Comparison of ENCODE assay signal across 8 mouse cellular contexts in the genomic region with DNA sequence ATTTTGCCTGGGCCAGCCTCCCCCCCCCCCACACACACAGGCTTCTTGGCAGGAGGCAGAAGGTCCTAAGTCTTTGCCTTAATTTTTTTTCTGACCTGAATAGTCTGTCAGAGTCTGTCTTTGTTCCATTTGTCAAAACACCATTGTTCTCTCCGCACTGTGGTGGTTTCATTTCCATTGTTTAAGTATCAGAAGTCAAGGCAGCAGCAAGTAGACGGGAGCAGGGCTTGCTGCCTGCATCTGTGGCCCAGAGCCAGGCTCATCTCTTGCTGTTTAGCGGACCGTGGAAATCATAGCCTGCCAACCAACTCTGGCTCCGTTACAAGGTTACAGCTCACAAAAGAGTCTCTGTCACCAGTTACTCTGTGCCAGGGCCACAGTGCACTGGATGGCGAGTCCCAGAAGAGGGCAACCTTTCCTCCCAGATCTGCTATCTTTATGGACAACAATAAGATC. TPM values are rescaled to one million over a fixed set of nuclear protein-coding genes. Genes with fewer than 3 reads are reported as not detected.
A peak's percentile ranks its signal among the peaks of the same experiment; 100 is the strongest.
DNase-seq lines count a peak whose midpoint lies in the region; ATAC-seq lines count a peak whose summit lies in the region.

No protein-coding gene starts in this region.

- H3K36me3 ChIP-seq in forebrain, embryonic 15.5 days = no peaks in the 10 kb centered on the region
- no peaks in the 10 kb centered on the region for H3K36me3 ChIP-seq in hindbrain, embryonic 13.5 days
- no peaks in the 10 kb centered on the region for H3K36me3 ChIP-seq in midbrain, embryonic 12.5 days

- peak; percentile 83 for DNase-seq in R1 (ENCODE audit: low read depth, low spot score)
- DNase-seq in brain, embryonic 18.5 days (ENCODE audit: low read depth, low spot score) = peak; percentile 56
- DNase-seq in layer of hippocampus, adult 9-11 months = peak; percentile 91
- peak; percentile 90 for DNase-seq in testis, postnatal 14 days (ENCODE audit: low spot score)
- no peak for DNase-seq in urinary bladder, adult 18-20 months (ENCODE audit: low spot score in 2 of 2)

- no peak overlapping the region for H3K4me3 ChIP-seq in forebrain, embryonic 15.5 days
- H3K4me3 ChIP-seq in hindbrain, embryonic 13.5 days = no peak overlapping the region
- H3K4me3 ChIP-seq in midbrain, embryonic 12.5 days = no peak overlapping the region

- no peak overlapping the region for H3K27ac ChIP-seq in forebrain, embryonic 15.5 days (replicated peaks)
- H3K27ac ChIP-seq in hindbrain, embryonic 13.5 days = no peak overlapping the region
- H3K27ac ChIP-seq in midbrain, embryonic 12.5 days (replicated peaks) = no peak overlapping the region

- H3K27me3 ChIP-seq in forebrain, embryonic 15.5 days = peaks cover 20% of the 10 kb centered on the region; the same call in 1 of the 2 replicates
- H3K27me3 ChIP-seq in hindbrain, embryonic 13.5 days = peaks cover 37% of the 10 kb centered on the region
- H3K27me3 ChIP-seq in midbrain, embryonic 12.5 days = peaks cover 34% of the 10 kb centered on the region

- H3K9ac ChIP-seq in forebrain, embryonic 15.5 days (replicated peaks) = no peak overlapping the region
- H3K9ac ChIP-seq in hindbrain, embryonic 13.5 days = no peak overlapping the region
- H3K9ac ChIP-seq in midbrain, embryonic 12.5 days (replicated peaks) = no peak overlapping the region

- WGBS in forebrain, embryonic 15.5 days = 0% methylated on average over 6 of the region's 6 CpGs
- WGBS in hindbrain, embryonic 13.5 days = 6% methylated on average over 6 of the region's 6 CpGs
- WGBS in midbrain, embryonic 12.5 days = 10% methylated on average over 6 of the region's 6 CpGs

- H3K4me2 ChIP-seq in forebrain, embryonic 15.5 days (replicated peaks) = no peak overlapping the region
- H3K4me2 ChIP-seq in hindbrain, embryonic 13.5 days = no peak overlapping the region
- H3K4me2 ChIP-seq in midbrain, embryonic 12.5 days (replicated peaks) = no peak overlapping the region

- ATAC-seq in forebrain, embryonic 15.5 days (replicated peaks) = peak; percentile 94
- peak; percentile 94 for ATAC-seq in hindbrain, embryonic 13.5 days (ENCODE audit: low FRiP score)
- peak; percentile 88 for ATAC-seq in midbrain, embryonic 12.5 days (ENCODE audit: low FRiP score, low read depth)

- no peaks in the 10 kb centered on the region for H3K9me3 ChIP-seq in forebrain, embryonic 15.5 days
- no peaks in the 10 kb centered on the region for H3K9me3 ChIP-seq in hindbrain, embryonic 13.5 days
- H3K9me3 ChIP-seq in midbrain, embryonic 12.5 days = no peaks in the 10 kb centered on the region

- H3K4me1 ChIP-seq in forebrain, embryonic 15.5 days = 0 out of 2 replicates have a peak, but pooled peaks cover 4% of the 10 kb centered on the region
- 0 out of 2 replicates have a peak, but pooled peaks cover 3% of the 10 kb centered on the region for H3K4me1 ChIP-seq in hindbrain, embryonic 13.5 days (replicated peaks)
- H3K4me1 ChIP-seq in midbrain, embryonic 12.5 days = peaks cover 5% of the 10 kb centered on the region

RNA-seq across cellular contexts. Expression of a gene that starts 16.9 kb away (rescaled TPM):
- not detected in 2 replicates for polyA plus RNA-seq in forebrain, embryonic 15.5 days (2015; fragmentation: Nextera tagmentation; extraction: Ambion mirVana)
- not detected in 2 replicates for polyA plus RNA-seq in hindbrain, embryonic 13.5 days (2015; fragmentation: Nextera tagmentation; extraction: Ambion mirVana)
- polyA plus RNA-seq in midbrain, embryonic 12.5 days (2016; fragmentation: Nextera tagmentation; extraction: Ambion mirVana) = not detected in 2 replicates

RNA-seq across cellular contexts. Expression of a gene that starts 17.6 kb away (rescaled TPM):
- polyA plus RNA-seq in forebrain, embryonic 15.5 days (2015; fragmentation: Nextera tagmentation; extraction: Ambion mirVana) = 0.08 TPM in 1 of 2 replicates, not detected in the other
- 0.61 and 0.82 TPM in 2 replicates for polyA plus RNA-seq in hindbrain, embryonic 13.5 days (2015; fragmentation: Nextera tagmentation; extraction: Ambion mirVana)
- 0.11 and 0.12 TPM in 2 replicates for polyA plus RNA-seq in midbrain, embryonic 12.5 days (2016; fragmentation: Nextera tagmentation; extraction: Ambion mirVana)

Comparison
In these comparisons a context has a peak if more than half of its experiments do, and no peak if none do; other contexts are left out.
1. DNase-seq: peak in R1 (single experiment), brain, embryonic 18.5 days (single experiment), layer of hippocampus, adult 9-11 months (single experiment) and testis, postnatal 14 days (single experiment); none in urinary bladder, adult 18-20 months (0 of 2).
2. Peak in every context shown above with its lines, with median percentiles within 50 percentile points of each other: ATAC-seq.